Mouse (Mus musculus) bone marrow, adult 2 months (tissue): Measurements from ENCODE around the gene Dlg3. TPM values are rescaled to one million over a fixed set of nuclear protein-coding genes. Genes with fewer than 3 reads are reported as not detected.

ENCODE experiments used
- H3K27ac ChIP-seq: fragments of 200-500 bp; 2 replicates; pipeline ENCODE4 v1.5.1; 2012; ENCODE audit warnings: low read depth, mild to moderate bottlenecking, control low read depth, inconsistent platforms, low read length; ENCODE audit not compliant: control insufficient read depth, poor library complexity, insufficient read depth
- H3K4me1 ChIP-seq: fragments of 200-500 bp; 2 replicates; pipeline ENCODE4 v1.6.1; 2011; ENCODE audit warnings: low read length; ENCODE audit not compliant: control insufficient read depth, insufficient read depth
- H3K4me3 ChIP-seq: fragments of 200-500 bp; replicated peaks from 2 replicates; pipeline ENCODE3; 2011; ENCODE audit warnings: mild to moderate bottlenecking, low read depth, low read length, control low read depth; ENCODE audit not compliant: control insufficient read depth
- CTCF ChIP-seq: fragments of 200-500 bp; IDR thresholded peaks from 2 replicates; pipeline ENCODE4 v1.5.1; 2011; ENCODE audit warnings: low read length, control low read depth; ENCODE audit not compliant: control insufficient read depth, insufficient read depth
- POLR2A ChIP-seq: fragments of 200-500 bp; IDR thresholded peaks from 2 replicates; pipeline ENCODE4 v1.6.1; 2011; ENCODE audit warnings: low read depth, mild to moderate bottlenecking, control low read depth, low read length, borderline replicate concordance; ENCODE audit not compliant: control insufficient read depth
- WGBS: fragments of 180-500 bp; shearing (Covaris S2); methylation state at CpG from one replicate; pipeline ENCODE4 v1.1.7; 2018; 5-methylcytosine and 5-hydroxymethylcytosine counted together
- polyA plus RNA-seq: library from polyadenylated mRNA; stranded (reverse); fragments of >200 nt; gene quantifications from 2 replicates; pipeline ENCODE4 v1.2.4, GENCODE M21; 2011; ENCODE audit warnings: low replicate concordance; ENCODE audit not compliant: missing spikeins, insufficient read depth, insufficient read length

The Dlg3 gene
- polyA plus RNA-seq, 1 experiment: 4.1 TPM

DNA sequence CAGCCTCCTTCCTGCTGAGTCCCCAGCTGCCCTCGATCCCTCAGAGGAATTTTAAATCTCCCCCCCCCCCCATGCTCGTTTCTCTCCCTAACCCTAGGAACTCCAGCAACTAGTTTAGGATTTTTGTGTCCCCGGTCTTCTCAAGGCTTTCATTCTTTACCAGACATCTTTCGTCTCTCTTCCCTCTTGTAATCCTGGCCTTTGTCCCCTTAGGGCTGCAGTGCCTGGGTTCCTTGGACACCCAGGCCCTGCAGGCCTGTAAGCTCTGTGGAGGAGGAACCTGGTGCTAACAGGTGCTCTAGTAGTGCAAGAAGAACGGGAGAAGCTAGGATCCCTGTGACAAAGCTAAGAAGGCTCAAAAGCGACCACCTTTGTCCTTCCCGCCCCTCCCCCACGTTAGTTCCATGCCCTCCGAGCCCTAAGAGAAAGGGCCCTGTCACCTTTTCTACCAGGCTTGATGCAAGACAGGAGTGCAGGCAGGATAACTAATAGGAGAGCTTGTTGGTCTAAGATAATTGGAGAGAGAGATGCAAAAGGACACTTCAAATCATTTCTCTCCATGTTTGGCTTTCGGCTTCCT, 10.2 kb downstream of the Dlg3 start:
- Histone ChIP-seq H3K4me1 (no peaks in the 10 kb centered on the region), H3K4me3 (peak overlapping the region; percentile 2), H3K27ac (no peak overlapping the region)
- WGBS: 36% methylated on average over 10 of the region's 10 CpGs
- TF ChIP-seq CTCF (no peak), POLR2A (no peak)

- TF ChIP-seq POLR2A (no peak), CTCF (no peak)
- Histone ChIP-seq H3K27ac (no peak overlapping the region), H3K4me1 (no peaks in the 10 kb centered on the region), H3K4me3 (no peak overlapping the region)
- 71% methylated on average over 5 of the region's 5 CpGs for WGBS
Measured at GRCm38 (mm10) chrX:100778397-100778796, 10.9 kb downstream of the Dlg3 start.

DNA sequence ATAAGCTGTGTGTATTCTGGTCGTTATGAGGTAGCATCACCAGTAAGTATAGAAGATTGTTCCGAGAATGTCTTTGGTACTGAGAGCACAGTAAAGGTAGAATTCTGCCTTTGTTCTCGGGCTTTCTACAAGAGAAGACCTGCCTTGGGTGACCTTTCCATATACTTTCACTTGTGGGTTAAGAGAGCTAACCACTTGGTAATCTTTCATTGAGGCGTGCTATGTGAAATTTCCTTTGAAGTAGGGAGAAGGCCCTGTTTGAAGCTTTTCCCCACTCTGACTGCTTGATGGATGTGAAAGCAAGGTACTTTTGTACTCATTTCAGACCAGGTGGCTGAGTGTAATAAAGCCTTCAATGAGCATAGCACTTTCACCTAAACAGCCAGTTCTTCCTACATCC, 21.8 kb downstream of the Dlg3 start:
- Histone ChIP-seq H3K27ac (no peak overlapping the region), H3K4me1 (no peaks in the 10 kb centered on the region), H3K4me3 (no peak overlapping the region)
- WGBS: 75% methylated on average over 4 of the region's 4 CpGs
- no peak for TF ChIP-seq CTCF
- no peak for TF ChIP-seq POLR2A

DNA sequence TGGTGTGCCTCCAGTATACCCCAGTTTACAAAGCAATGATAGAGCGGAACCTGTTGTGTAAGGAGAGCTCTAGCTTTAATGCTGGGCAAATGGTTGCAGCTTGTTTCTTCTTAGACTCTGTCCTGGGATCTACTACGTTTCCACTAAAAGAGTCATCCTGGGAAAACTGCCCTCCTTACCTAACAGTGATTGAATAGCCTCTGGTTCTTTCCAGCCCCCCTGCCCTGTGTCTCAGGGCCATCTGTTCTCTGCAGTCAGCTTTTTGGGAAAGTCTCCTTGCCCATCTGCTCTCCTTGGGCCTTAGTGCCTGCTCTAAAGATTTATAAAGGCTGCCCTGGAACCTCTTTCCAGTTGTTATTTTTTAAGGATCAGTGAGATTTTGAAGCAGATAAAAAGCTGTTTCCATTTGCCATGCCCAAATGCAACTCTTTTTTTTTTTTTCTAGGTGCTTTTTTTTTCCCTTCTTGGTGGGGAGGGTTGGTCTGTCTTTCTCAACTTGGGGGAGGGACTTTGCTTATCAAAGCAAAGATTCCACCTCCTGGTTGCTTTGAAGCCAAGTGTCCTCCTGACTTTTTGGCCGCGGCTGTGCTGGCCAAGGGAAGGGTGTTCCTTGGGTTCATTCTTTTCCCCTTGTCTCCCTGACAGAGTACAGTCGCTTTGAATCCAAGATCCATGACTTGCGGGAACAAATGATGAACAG, 28.7 kb downstream of the Dlg3 start:
- H3K4me1 ChIP-seq: no peaks in the 10 kb centered on the region
- H3K4me3 ChIP-seq: no peak overlapping the region
- WGBS: 83% methylated on average over 6 of the region's 6 CpGs
- TF ChIP-seq CTCF: no peak
- TF ChIP-seq POLR2A: no peak
- H3K27ac ChIP-seq: no peak overlapping the region

DNA sequence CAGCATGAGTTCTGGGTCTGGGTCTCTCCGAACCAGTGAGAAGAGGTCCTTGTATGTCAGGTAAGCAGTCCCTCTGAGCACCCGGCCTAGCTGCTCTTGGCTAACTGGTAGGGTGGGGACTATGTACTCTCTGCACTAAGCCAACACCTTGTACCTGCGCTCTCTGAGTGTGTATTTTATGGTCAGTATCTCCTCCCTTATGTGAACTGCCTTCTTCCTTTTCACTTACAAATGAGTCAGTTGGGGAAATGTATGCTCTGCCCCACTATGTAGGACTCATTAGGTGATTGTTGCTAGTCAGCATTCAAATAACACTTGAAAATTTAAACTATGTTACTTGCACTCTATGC, 29.2 kb downstream of the Dlg3 start:
- no peak for TF ChIP-seq CTCF
- no peak for TF ChIP-seq POLR2A
- Histone ChIP-seq H3K4me1 (no peaks in the 10 kb centered on the region), H3K27ac (no peak overlapping the region), H3K4me3 (no peak overlapping the region)
- 84% methylated on average over 3 of the region's 3 CpGs for WGBS

GRCm38 (mm10) chrX:100797370-100797769, 29.8 kb downstream of the Dlg3 start:
- 86% methylated on average over 4 of the region's 4 CpGs for WGBS

GRCm38 (mm10) chrX:100797851-100798527, 30.5 kb downstream of the Dlg3 start:
- H3K27ac ChIP-seq: no peak overlapping the region
- TF ChIP-seq CTCF: no peak
- TF ChIP-seq POLR2A: no peak
- H3K4me1 ChIP-seq: no peaks in the 10 kb centered on the region
- 65% methylated on average over 7 of the region's 7 CpGs for WGBS
- no peak overlapping the region for H3K4me3 ChIP-seq

More at GRCm38 (mm10) chrX:100797370-100797769, 29.8 kb downstream of the Dlg3 start:
- H3K4me3 ChIP-seq: no peak overlapping the region
- no peak for TF ChIP-seq POLR2A
- no peak overlapping the region for H3K27ac ChIP-seq
- H3K4me1 ChIP-seq: no peaks in the 10 kb centered on the region

GRCm38 (mm10) chrX:100800643-100801042, 33.1 kb downstream of the Dlg3 start:
- 31% methylated on average over 2 of the region's 2 CpGs for WGBS
- TF ChIP-seq CTCF (no peak), POLR2A (no peak)
- Histone ChIP-seq H3K4me3 (no peak overlapping the region), H3K4me1 (no peaks in the 10 kb centered on the region), H3K27ac (no peak overlapping the region)

DNA sequence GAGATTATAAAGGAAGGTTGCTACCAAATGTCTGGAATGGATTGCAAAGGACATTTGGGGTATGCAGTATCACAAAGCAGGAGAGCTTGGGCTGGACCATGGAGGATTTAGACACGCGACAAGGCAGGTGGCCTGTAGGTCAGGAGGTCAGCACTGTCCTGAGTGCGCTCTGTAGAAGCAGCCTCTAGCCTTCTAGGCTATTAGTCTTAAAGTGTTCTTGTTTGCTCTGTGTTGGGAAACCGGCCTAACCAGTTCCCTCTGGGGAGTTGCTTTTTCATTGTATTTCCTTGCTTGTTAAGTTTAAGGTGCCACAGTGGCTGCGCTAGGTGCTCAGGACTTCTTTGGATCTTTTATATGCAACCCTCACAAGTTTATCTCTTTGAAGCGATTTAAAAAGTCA, 34.5 kb downstream of the Dlg3 start:
- Histone ChIP-seq H3K4me1 (no peaks in the 10 kb centered on the region), H3K27ac (no peak overlapping the region), H3K4me3 (no peak overlapping the region)
- 78% methylated on average over 6 of the region's 6 CpGs for WGBS
- TF ChIP-seq POLR2A (no peak), CTCF (no peak)
